Comparison of ENCODE assay signal across 1 mouse cellular context in the genomic region with DNA sequence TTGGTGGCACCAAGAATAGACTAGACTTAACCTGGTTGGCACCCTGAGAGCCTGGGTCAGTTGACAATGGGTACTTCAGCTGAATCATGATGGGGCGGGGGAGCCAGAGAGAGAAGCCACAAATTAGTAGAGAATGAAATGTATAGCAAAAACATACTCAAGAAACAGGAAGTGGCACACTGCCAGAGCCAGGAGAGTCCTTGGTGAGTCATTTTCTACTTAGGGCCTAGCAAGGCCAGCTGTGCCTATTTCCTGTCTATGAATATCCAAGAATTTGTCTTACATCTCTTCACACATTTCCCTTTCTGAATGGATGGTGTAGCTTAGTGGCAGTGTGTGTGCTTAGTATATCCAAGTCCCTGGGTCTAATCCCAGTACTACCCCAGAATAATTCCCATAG.
TF ChIP-seq lines count a peak whose summit lies in the region.

No protein-coding gene starts in this region.

TF ChIP-seq in MEL, 35 proteins besides CTCF, POLR2A, EP300 and RAD21 (continued from another document):
- TF ChIP-seq GATA1 (IDR thresholded peaks at IDR 0.05; ENCODE audit: low read depth, low read length) (no peak), MXI1 (IDR thresholded peaks at IDR 0.05; ENCODE audit: low read depth, low read length) (no peak), TBP (IDR thresholded peaks at IDR 0.05; ENCODE audit: low read depth, low read length) (no peak), NRF1 (IDR thresholded peaks at IDR 0.05; ENCODE audit: insufficient read depth, low read depth, low read length, poor library complexity, severe bottlenecking) (no peak), MAX (IDR thresholded peaks at IDR 0.05; ENCODE audit: low read length) (no peak; the same call in 1 of the 2 replicates), SMC3 (IDR thresholded peaks at IDR 0.05; ENCODE audit: low read depth, low read length) (no peak), NELFE (IDR thresholded peaks at IDR 0.05; ENCODE audit: low read depth, low read length) (no peak), GABPA (IDR thresholded peaks at IDR 0.05; ENCODE audit: low read depth, low read length) (no peak), MYB (IDR thresholded peaks at IDR 0.05; ENCODE audit: low read depth, low read length) (no peak), ZMIZ1 (IDR thresholded peaks at IDR 0.05; ENCODE audit: low read depth, low read length) (no peak), TCF12 (IDR thresholded peaks at IDR 0.05; ENCODE audit: low read depth, low read length) (no peak)
